Mouse (Mus musculus): ENCODE results near the gene Add2.

GRCm38 (mm10) chr6:86059151-86059853, 30.8 kb downstream of the Add2 start:
- TF ChIP-seq CTCF (conservative IDR thresholded peaks at IDR 0.05; ENCODE audit: insufficient read depth, insufficient read length, low read depth, low read length) (no peak), POLR2A (IDR thresholded peaks at IDR 0.05; ENCODE audit: low read depth, low read length) (no peak)
